Mouse (Mus musculus) E14TG2a.4 (cell line): ENCODE data around the gene Klhl31.

Experiments
- CTCF ChIP-seq: conservative IDR thresholded peaks from 2 replicates; pipeline ENCODE4 v1.5.1; 2014; ENCODE audit warnings: low read length
- NANOG ChIP-seq: IDR thresholded peaks from 2 replicates; pipeline ENCODE4 v1.6.1; 2014; ENCODE audit warnings: borderline replicate concordance, low read length, mixed read lengths

DNA sequence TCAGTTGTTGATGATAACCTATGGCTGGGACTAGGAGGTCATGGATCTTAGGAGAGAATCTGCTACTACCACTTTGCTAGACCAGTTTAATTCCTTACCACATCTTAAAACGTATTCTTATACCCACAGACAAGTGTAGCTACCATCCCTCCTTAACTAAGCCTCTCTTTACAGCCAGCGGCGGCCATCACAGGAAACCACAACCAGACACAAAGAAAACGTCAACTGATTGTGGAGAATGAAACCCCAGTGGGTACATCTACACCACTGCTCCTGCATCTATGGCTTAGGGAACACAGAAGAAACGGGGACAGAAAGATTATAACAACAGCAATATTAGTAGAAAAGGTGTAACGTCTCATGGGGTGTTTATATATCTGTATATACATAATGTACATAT lies 29.0 kb upstream of the Klhl31 start:
- TF ChIP-seq CTCF (no peak), NANOG (no peak)
